Mouse (Mus musculus) hindbrain, embryonic 15.5 days (tissue): Measurements from ENCODE around the gene Megf9. TPM values are rescaled to one million over a fixed set of nuclear protein-coding genes. Genes with fewer than 3 reads are reported as not detected.

ENCODE experiments used
- ATAC-seq: fragments of 200-750 bp; cut with Nextera tagmentation; 2 replicates; pipeline ENCODE4 v1.8.0; 2017; ENCODE audit warnings: low read depth, moderate number of reproducible peaks, moderate TSS enrichment; ENCODE audit not compliant: low FRiP score
- H3K27ac ChIP-seq: fragments of 300-500 bp; sonication (generic); replicated peaks from 2 replicates; pipeline ENCODE4 v1.5.1; 2015; ENCODE audit warnings: mild to moderate bottlenecking, inconsistent platforms
- H3K27me3 ChIP-seq: fragments of 300-500 bp; sonication (generic); 2 replicates; pipeline ENCODE4 v1.6.1; 2015; ENCODE audit warnings: control low read depth, inconsistent platforms
- H3K36me3 ChIP-seq: fragments of 300-500 bp; sonication (generic); 2 replicates; pipeline ENCODE4 v1.6.1; 2015; ENCODE audit warnings: control low read depth, inconsistent platforms
- H3K4me1 ChIP-seq: fragments of 300-500 bp; sonication (generic); replicated peaks from 2 replicates; pipeline ENCODE4 v1.6.1; 2015; ENCODE audit warnings: control low read depth, inconsistent platforms
- H3K4me2 ChIP-seq: fragments of 300-500 bp; sonication (generic); 2 replicates; pipeline ENCODE4 v1.6.1; 2015; ENCODE audit warnings: moderate library complexity, mild to moderate bottlenecking, inconsistent platforms
- H3K4me3 ChIP-seq: fragments of 300-500 bp; sonication (generic); 2 replicates; pipeline ENCODE4 v1.5.1; 2015; ENCODE audit warnings: mild to moderate bottlenecking, inconsistent platforms
- H3K9ac ChIP-seq: fragments of 300-500 bp; sonication (generic); 2 replicates; pipeline ENCODE4 v1.6.1; 2015; ENCODE audit warnings: inconsistent platforms
- H3K9me3 ChIP-seq: fragments of 300-500 bp; sonication (generic); 2 replicates; pipeline ENCODE4 v1.6.1; 2016; ENCODE audit warnings: control low read depth, inconsistent platforms
- WGBS: fragments of 180-500 bp; shearing (Covaris S2); methylation state at CpG from one replicate; pipeline ENCODE4 v1.1.7; 2015; 5-methylcytosine and 5-hydroxymethylcytosine counted together
- polyA plus RNA-seq: library from polyadenylated mRNA; unstranded; fragments of >200 nt; fragmentation: Nextera tagmentation; extraction: Ambion mirVana; gene quantifications from 2 replicates; pipeline ENCODE4 v1.2.1, GENCODE M21; 2015

Megf9 gene
- polyA plus RNA-seq = 28.5 and 32.0 TPM in 2 replicates

DNA sequence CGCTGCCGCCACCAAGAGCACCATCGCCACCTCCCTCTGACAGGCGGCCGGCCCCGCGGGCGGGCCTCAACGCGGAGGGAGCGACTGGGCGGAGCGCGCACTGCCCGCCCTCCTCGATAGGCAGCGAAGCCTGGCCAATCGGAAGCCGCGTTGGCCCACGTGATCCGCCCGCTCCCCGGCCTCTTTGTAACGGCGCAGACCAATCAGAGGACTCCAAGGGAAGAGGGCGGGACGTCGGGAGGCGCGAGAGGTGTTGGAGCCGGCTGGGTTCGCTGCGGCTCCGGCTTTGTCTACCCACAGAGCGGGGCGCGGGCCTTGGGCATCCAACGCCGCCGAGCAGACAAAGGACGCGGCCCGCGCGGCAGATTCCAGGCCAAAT, at the start of gene Megf9:
Gene Megf9 (minus strand): TSS at position 105 of the 379 bp plus-strand sequence.
- Histone ChIP-seq H3K4me2 (peak within 1 kb of the TSS; percentile 73), H3K9me3 (no peaks in the 10 kb centered on the region), H3K27me3 (no peaks in the 10 kb centered on the region), H3K4me1 (peaks cover 47% of the 10 kb centered on the region), H3K27ac (peak within 1 kb of the TSS; percentile 99), H3K36me3 (no peaks in the 10 kb centered on the region), H3K4me3 (peak within 1 kb of the TSS; percentile 98), H3K9ac (peak within 1 kb of the TSS; percentile 97)
- ATAC-seq = peak; percentile 99
- WGBS = 0% methylated on average over 41 of the region's 46 CpGs

DNA sequence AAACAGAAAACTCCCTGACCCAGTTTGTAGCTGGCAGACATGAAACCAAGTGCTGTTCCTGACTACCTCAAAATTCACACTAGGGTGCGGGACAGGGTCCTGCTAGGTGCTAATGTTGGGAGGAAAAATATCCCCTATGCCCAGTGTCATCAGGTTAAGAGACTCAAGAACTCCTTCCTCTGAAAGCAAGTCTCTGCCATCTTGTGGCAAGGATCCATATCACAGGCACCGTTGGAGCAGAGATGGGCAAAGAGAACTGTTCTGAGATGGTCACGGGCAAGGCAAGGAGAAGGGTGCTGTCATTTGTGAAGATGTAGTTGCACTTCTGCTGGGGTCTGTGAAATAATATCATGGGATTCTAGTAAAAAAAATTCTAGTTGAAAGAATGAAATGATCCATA, 44.9 kb upstream of the Megf9 start:
- no peak for ATAC-seq
- Histone ChIP-seq H3K9ac (no peak overlapping the region), H3K27ac (no peak overlapping the region), H3K4me3 (no peak overlapping the region), H3K4me2 (no peak overlapping the region), H3K36me3 (no peaks in the 10 kb centered on the region), H3K9me3 (no peaks in the 10 kb centered on the region), H3K4me1 (no peaks in the 10 kb centered on the region), H3K27me3 (no peaks in the 10 kb centered on the region)
- WGBS = 62% methylated on average over 3 of the region's 3 CpGs

DNA sequence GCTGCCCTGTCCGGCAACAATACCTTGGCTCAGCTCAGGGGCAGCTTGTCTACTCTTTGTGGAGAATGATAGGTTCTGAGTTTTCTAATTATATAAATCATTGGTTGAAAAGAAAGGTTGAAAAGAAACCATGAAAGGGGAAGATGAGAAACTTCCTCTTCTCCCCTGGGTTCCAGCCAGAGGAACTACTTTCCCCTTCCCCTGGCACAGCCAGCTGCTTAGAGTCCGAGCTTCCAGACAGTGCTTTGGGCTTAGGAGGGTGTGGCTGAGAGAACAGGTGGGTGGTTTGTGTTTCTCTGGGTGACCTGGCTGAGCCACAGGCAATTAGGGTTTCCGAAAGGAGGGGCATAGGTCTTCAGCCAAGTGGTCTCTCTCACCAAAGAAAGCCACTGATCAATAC, 43.5 kb upstream of the Megf9 start:
- H3K9me3 ChIP-seq = no peaks in the 10 kb centered on the region
- no peak for ATAC-seq
- no peak overlapping the region for H3K4me2 ChIP-seq
- H3K36me3 ChIP-seq = no peaks in the 10 kb centered on the region
- no peak overlapping the region for H3K4me3 ChIP-seq
- no peaks in the 10 kb centered on the region for H3K4me1 ChIP-seq
- no peak overlapping the region for H3K27ac ChIP-seq
- no peaks in the 10 kb centered on the region for H3K27me3 ChIP-seq
- no peak overlapping the region for H3K9ac ChIP-seq
- 71% methylated on average over 3 of the region's 3 CpGs for WGBS

DNA sequence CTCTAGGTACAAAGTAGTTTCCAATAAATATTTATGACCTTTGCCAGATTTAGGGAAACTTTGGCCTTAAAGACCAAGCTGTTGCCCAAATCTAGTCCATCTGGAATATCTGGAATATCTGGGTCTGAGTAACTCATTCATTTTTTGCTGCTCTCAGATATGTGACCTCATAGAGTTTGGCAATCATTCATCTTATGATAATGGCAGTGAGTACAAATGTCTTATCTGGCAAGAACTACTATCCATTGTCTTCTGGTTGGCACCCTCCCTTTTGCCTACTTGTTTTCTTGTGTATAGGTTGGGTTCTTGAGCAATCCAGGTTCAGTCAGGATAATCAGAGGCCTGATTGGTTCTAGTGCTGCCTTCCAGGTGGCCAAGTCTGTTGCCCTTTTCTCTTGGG, 41.3 kb upstream of the Megf9 start:
- Histone ChIP-seq H3K4me3 (no peak overlapping the region), H3K4me1 (no peaks in the 10 kb centered on the region), H3K9ac (no peak overlapping the region)

DNA sequence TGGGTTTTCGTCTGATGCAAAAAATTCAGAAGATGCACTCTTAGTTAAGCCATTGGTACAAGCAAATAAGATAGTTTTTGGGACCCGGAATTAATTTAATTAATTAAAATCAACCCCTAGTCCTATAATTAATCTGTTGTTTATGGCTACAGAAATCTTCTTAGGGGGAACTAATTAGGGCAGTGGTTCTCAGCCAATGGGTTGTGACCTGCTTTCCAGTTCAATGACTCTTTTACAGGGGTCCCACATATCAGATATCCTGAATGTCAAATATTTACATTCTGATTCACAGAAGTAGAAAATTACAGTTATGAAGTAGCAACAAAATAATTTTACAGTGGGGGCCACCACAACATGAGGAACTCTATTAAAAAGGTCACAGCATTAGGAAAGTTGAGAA, 39.1 kb upstream of the Megf9 start:
- H3K4me1 ChIP-seq = no peaks in the 10 kb centered on the region
- ATAC-seq = no peak
- H3K4me3 ChIP-seq = no peak overlapping the region
- H3K4me2 ChIP-seq = no peak overlapping the region
- 90% methylated on average over 2 of the region's 2 CpGs for WGBS
- H3K36me3 ChIP-seq = no peaks in the 10 kb centered on the region
- H3K9ac ChIP-seq = no peak overlapping the region
- H3K27ac ChIP-seq = no peak overlapping the region
- no peaks in the 10 kb centered on the region for H3K27me3 ChIP-seq
- no peaks in the 10 kb centered on the region for H3K9me3 ChIP-seq

More for the DNA sequence above, 41.3 kb upstream of the Megf9 start:
- Histone ChIP-seq H3K27ac (no peak overlapping the region), H3K9me3 (no peaks in the 10 kb centered on the region), H3K27me3 (no peaks in the 10 kb centered on the region), H3K36me3 (no peaks in the 10 kb centered on the region), H3K4me2 (no peak overlapping the region)
- ATAC-seq = no peak

DNA sequence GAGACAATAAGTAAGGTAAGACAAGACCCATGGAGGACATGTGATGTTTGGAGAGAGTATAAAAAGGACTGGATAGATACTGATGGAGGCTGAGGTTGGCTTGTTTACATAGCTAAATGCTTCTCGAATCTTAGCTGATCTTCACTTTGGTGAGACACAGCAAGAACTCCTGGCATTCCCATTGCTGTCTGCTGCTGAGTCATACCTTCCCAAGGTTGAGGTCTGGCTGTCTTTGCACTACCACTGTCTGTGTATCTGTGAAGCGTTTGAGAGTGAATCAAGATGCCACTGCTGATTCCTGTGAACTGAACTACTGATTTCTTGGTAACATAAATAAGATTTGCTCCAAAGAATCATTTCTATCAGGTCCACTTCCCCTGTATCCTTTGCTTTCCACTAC, 19.1 kb upstream of the Megf9 start:
- Histone ChIP-seq H3K27me3 (no peaks in the 10 kb centered on the region), H3K9ac (no peak overlapping the region), H3K36me3 (no peaks in the 10 kb centered on the region), H3K4me2 (no peak overlapping the region), H3K9me3 (no peaks in the 10 kb centered on the region), H3K4me3 (no peak overlapping the region), H3K27ac (no peak overlapping the region), H3K4me1 (no peaks in the 10 kb centered on the region)
- WGBS = 75% methylated on average over 2 of the region's 2 CpGs
- no peak for ATAC-seq

DNA sequence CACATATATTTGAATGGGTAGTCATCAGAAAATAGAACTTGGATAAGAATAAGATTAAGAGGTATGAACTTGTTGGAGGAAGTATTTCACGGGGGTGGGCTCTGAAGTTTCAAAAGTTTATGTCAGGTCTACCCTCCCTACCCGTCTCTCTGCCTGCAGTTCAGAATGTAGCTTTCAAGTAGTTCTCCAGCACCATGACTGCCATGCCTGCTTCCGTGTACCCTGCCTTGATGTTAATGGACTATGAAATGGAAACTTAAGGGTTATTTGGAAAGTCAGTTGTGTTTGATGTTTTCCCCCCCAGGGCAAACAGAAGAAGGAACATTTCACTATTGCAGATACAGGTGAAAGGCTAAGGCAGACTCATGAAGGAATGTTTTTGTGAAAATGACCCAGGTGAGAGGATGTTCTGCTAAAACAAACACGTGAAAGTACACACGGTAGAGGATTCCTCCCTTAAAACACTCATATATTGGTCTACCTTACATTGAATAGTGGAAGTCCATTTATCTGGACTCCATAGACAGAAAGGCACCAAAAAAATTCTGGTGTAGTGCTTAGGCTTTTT, 18.5 kb upstream of the Megf9 start:
- Histone ChIP-seq H3K9ac (no peak overlapping the region), H3K9me3 (no peaks in the 10 kb centered on the region), H3K36me3 (no peaks in the 10 kb centered on the region), H3K4me2 (no peak overlapping the region), H3K27me3 (no peaks in the 10 kb centered on the region), H3K4me3 (no peak overlapping the region), H3K27ac (no peak overlapping the region), H3K4me1 (no peaks in the 10 kb centered on the region)
- WGBS = 90% methylated on average over 5 of the region's 5 CpGs
- no peak for ATAC-seq

DNA sequence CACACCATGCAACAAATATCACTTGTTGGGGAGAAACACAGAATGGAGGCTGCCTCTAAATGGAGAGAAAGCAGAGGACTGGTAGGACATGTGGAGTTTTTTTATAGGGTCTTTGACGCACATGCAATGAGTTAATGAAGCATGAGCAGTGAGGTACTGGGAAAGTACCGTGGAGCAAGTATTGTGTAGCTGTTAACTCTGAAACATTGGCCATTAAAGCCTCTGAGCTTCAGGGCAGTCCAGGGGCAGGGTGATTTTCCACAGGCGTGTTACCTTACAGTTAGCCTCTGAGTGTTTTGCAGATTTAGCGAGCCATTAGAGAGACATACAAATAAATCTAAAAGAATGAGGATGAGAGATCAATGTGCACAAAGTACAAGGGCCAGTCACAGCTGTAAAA, 17.3 kb upstream of the Megf9 start:
- WGBS = 47% methylated on average over 4 of the region's 4 CpGs
- H3K9ac ChIP-seq = no peak overlapping the region
- no peak overlapping the region for H3K4me3 ChIP-seq
- H3K4me2 ChIP-seq = no peak overlapping the region
- H3K27me3 ChIP-seq = no peaks in the 10 kb centered on the region
- H3K36me3 ChIP-seq = no peaks in the 10 kb centered on the region
- H3K4me1 ChIP-seq = no peaks in the 10 kb centered on the region
- H3K27ac ChIP-seq = no peak overlapping the region
- ATAC-seq = no peak
- no peaks in the 10 kb centered on the region for H3K9me3 ChIP-seq

DNA sequence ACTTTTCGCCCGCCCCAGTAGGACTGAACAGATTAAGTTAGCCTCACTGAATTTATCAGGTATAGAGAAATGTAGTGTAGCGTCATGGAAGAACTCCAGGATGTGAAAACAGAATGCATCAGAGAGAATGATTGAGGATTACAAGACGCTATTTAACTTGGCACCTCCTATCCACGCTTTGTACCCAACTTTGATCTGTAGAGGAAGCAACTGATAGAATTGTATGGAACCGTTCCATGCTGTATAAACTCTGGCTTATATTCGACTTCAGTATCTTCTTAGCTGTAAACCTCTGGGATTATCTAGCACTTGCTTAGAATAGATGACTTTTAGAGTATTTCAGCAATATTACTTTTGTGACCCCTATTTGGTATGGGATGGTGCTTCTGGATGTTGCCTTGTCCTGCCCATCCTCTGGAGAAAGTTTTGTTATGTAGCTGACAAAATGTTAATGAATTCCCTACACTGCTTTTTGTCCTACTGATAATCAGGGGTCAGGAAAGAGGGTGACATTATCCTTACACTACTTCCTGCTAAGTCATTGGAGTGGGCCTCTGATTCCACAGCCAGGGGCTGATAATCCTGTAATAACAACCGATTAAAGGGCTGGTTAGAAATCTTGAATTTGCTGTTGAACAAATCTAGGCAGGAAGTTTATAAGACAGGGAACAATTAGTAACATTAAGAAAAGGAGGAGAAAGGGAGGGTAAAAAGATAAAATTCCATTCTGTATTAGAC, 12.8 kb upstream of the Megf9 start:
- Histone ChIP-seq H3K9ac (no peak overlapping the region), H3K27ac (no peak overlapping the region), H3K27me3 (no peaks in the 10 kb centered on the region), H3K36me3 (no peaks in the 10 kb centered on the region), H3K4me2 (no peak overlapping the region), H3K4me3 (no peak overlapping the region), H3K9me3 (no peaks in the 10 kb centered on the region), H3K4me1 (no peaks in the 10 kb centered on the region)
- no peak for ATAC-seq
- 93% methylated on average over 8 of the region's 8 CpGs for WGBS

DNA sequence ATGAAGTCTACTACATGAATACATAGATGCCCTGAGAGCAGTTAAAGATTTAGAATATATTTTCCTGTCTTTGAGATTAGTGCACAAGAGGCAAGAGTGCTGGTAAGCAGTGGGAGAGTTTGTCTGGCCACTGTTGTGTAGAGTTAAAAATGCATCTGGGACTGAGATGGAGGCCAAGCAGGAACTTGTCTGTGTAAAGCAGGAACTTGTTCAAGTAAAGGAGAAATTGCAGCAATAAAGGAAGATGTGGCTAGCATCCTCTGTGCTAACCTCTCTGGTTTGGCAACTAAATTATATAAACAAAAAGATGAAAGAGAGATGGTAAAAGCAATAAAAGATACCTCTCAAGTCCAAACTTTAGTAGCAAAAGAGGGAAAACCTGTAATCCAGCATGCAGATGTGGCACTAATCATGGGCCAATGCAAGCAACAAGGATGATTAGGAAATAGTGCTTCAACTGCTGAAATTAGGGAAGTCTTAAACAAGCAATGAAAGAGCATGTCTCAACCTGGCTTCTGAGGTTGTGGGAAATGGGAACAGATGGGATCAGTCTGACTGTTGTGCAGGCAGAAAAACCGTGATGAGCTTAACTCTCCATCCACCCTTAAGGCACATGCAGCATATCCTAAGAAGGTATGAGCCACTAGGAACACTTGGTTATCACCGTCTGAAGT, 11.2 kb upstream of the Megf9 start:
- no peaks in the 10 kb centered on the region for H3K9me3 ChIP-seq
- no peaks in the 10 kb centered on the region for H3K4me1 ChIP-seq
- no peak overlapping the region for H3K4me3 ChIP-seq
- 83% methylated on average over 2 of the region's 2 CpGs for WGBS
- ATAC-seq = no peak
- no peaks in the 10 kb centered on the region for H3K36me3 ChIP-seq
- no peak overlapping the region for H3K27ac ChIP-seq
- H3K9ac ChIP-seq = no peak overlapping the region
- no peaks in the 10 kb centered on the region for H3K27me3 ChIP-seq
- H3K4me2 ChIP-seq = no peak overlapping the region

DNA sequence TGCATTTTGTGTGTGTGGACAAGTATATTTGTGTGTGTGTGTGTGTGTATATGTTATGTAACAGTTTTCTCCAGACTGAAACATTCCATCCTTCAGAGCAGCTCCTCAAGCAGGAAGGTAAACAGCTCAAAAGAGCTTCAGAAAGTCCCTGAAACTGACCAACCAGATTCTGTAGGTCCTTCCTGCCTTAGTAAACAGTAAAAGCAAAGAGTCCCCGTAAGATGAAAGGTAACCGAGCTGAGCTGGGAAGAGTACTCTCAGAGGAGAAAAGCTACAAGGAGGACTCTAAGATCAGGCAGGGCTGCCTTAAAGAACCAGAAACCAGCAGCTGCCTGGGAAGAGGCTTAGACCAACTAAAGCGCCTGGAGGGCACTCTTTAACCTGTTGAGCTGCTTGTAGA, 9.6 kb upstream of the Megf9 start:
- H3K36me3 ChIP-seq = no peaks in the 10 kb centered on the region
- H3K4me2 ChIP-seq = no peak overlapping the region
- no peaks in the 10 kb centered on the region for H3K27me3 ChIP-seq
- no peak overlapping the region for H3K4me3 ChIP-seq
- ATAC-seq = no peak
- no peaks in the 10 kb centered on the region for H3K4me1 ChIP-seq
- WGBS = 87% methylated on average over 3 of the region's 3 CpGs
- H3K27ac ChIP-seq = no peak overlapping the region
- H3K9me3 ChIP-seq = no peaks in the 10 kb centered on the region
- no peak overlapping the region for H3K9ac ChIP-seq

DNA sequence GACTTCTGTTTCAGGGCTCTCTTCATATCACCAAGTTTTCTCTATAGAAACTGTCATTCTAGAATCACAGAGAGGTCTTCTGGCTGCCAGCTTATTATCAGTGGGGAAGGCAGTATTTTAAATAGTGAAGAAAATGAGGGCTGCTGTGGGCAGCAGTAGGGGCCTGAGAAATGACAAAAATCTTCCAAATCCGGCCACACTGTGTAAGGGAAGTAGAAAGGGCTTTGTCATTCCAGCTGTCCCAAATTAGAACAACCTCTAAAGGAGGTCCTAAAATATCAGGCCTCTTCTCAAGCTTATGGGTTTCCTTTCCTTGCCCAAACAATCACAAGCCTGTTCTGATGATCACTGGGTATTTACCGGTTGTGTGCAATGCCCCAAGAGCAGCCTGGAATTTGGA, 7.6 kb upstream of the Megf9 start:
- no peaks in the 10 kb centered on the region for H3K9me3 ChIP-seq
- 63% methylated on average over 2 of the region's 2 CpGs for WGBS
- no peak overlapping the region for H3K27ac ChIP-seq
- no peaks in the 10 kb centered on the region for H3K27me3 ChIP-seq
- no peak overlapping the region for H3K4me2 ChIP-seq
- no peak overlapping the region for H3K4me3 ChIP-seq
- no peaks in the 10 kb centered on the region for H3K4me1 ChIP-seq
- ATAC-seq = no peak
- no peak overlapping the region for H3K9ac ChIP-seq
- H3K36me3 ChIP-seq = no peaks in the 10 kb centered on the region
